Mouse (Mus musculus): ENCODE measurements around the gene Mindy4. TPM values are rescaled to one million over a fixed set of nuclear protein-coding genes. Genes with fewer than 3 reads are reported as not detected.

Mindy4 gene
- total RNA-seq, 2 experiments from 2014 or later, result 1.7 to 2.5 TPM

DNA sequence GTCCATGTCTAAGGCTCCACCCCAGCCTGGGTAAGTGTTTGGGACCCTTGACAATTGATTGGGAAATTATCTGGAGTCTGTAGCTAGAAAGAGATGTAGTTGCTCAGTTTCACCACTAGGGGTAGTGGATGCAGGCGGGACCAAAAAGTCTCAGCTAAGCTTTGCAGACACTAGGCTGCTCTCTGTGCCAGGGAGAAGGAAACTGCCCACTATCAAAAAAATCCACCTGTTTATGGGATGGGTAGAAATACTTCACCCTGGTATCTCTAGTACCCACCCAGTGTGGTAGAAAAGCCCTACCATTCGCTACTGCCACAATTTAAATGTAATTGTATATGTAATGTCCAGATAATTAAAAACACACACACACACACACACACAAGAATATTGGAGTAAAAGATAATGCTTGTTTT is 155.6 kb downstream of the Mindy4 start:
- DNase-seq (ENCODE audit: low spot score), result no peak

DNA sequence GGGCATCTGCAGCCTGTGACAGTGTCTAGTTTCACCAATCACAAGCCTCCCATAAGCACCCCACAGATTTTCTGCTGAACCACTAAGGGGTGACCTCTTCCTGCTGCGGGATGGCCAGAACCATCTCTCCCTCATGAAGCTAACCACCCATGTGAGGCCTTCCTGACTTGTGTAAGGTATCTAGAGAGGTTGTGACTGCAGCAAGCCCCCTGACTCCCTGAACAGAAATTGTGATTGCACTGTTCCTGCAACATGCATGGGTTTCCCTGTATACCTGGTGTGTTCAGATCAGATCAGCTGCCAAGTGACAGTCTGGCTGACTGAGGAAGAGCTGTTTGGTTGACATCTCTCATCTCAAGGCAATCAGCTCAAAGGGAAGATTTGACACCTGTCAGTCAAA is 159.5 kb downstream of the Mindy4 start:
- no peak for DNase-seq (ENCODE audit: low spot score)

DNA sequence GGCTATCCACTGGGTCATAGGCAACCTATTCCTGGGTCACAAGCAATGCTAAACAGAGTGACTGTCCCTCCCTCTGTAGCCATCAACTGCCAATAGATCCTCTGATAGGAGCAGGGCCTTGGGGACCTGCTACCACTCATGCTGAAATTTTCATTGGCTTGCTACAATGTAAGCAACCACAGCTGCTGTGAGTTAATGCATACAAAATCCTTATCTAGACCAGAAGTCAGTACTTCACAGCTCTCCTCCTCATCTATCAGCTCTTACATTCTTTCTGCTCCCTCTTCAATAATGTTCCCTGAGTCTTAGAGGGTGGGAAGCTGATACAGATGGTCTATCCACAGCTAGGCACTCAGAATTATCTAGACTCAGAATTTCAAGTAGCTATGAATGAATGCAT is 163.9 kb downstream of the Mindy4 start:
- no peak for DNase-seq (ENCODE audit: low spot score)

Small RNA genes lying within 50 kb of the gene (microRNA-seq; reads per million reads assigned to microRNA genes)
- not detected for gene Gm25458

Other genes with a start within 250 kb of the Mindy4 start
- gene Nod1, start 230.8 kb upstream of the Mindy4 start, total RNA-seq (2021), result 1 to 10 TPM; 7.1 to 8.1 TPM
- gene Ggct, start 210.4 kb upstream of the Mindy4 start, total RNA-seq (2021), result 1 to 10 TPM; 6.6 to 8.3 TPM
- 10 to 100 TPM; 59.2 to 59.4 TPM for gene Gars, start 165.4 kb upstream of the Mindy4 start, total RNA-seq (2021)
- gene Crhr2, start 70.4 kb upstream of the Mindy4 start, total RNA-seq (2021), result 10 to 100 TPM; 17.6 to 26.5 TPM
- 10 to 100 TPM; 13.8 to 16.1 TPM for gene Inmt, start 28.3 kb upstream of the Mindy4 start, total RNA-seq (2021)
- gene Aqp1, start 133.0 kb downstream of the Mindy4 start, total RNA-seq (2021), result 100 to 1,000 TPM; 212 to 215 TPM
- not detected for gene Ghrhr, start 172.9 kb downstream of the Mindy4 start, total RNA-seq (2021)
- 1 to 10 TPM in 1 of 2 experiments, under 1 TPM in 1; 0.88 to 1.4 TPM for gene Adcyap1r1, start 248.6 kb downstream of the Mindy4 start, total RNA-seq (2021)

Data from gastrocnemius, adult 18-20 months (tissue).